In the genomic region with DNA sequence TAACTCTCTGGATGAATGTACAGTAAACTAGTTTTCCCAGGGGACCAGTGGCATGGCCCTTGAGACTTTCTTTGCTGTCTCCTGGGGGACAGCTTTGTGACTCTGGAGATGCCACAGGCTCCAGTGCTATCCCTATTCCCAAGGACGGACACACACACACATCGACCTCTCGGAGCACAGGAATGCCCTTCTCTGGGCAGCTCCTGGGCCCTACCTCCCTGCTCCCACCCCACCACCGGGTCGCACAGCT, we compare ENCODE assay signal across 8 mouse cellular contexts. TPM values are rescaled to one million over a fixed set of nuclear protein-coding genes. Genes with fewer than 3 reads are reported as not detected.
DNase-seq lines count a peak whose midpoint lies in the region; ATAC-seq and TF ChIP-seq lines count a peak whose summit lies in the region.

No protein-coding gene starts in this region.

- no peak for ATAC-seq in G1E (ENCODE audit: extremely low read depth, insufficient number of reproducible peaks, low FRiP score, poor library complexity, severe bottlenecking)
- ATAC-seq in heart, embryonic 15.5 days (replicated peaks; ENCODE audit: insufficient number of reproducible peaks, insufficient read depth, low FRiP score, low read depth), result peak; percentile 84
- ATAC-seq in liver, embryonic 16.5 days (ENCODE audit: low read depth), result no peak

- WGBS in heart, embryonic 10.5 days, result 0% methylated on average over 5 of the region's 5 CpGs
- WGBS in heart, embryonic 15.5 days, result under 1% methylated on average over 5 of the region's 5 CpGs
- WGBS in liver, embryonic 16.5 days (ENCODE audit: insufficient replicate concordance), result 2% methylated on average over 5 of the region's 5 CpGs

- peak overlapping the region; percentile 88 for H3K9ac ChIP-seq in heart, embryonic 15.5 days
- peak overlapping the region; percentile 57 for H3K9ac ChIP-seq in liver, embryonic 16.5 days (ENCODE audit: low read depth, low read length)

- intact Hi-C loops in left cerebral cortex, postnatal 36 days (cut with DNase I), result loop anchor here (5.0 kb wide), 1 partner anchor 96 kb away; the partner anchor contains the start of gene Ing3

- DNase-seq in heart, embryonic 10.5 days (ENCODE audit: low spot score), result no peak
- no peak for DNase-seq in heart, adult 11 months
- no peak for DNase-seq in G1E (ENCODE audit: low spot score)
- DNase-seq in c-Kit-positive CD71-positive TER-119-positive erythroid progenitor cells, embryonic 14.5 days (ENCODE audit: low spot score), result no peak
- DNase-seq in left cerebral cortex, postnatal 36 days (ENCODE audit: low spot score in 2 of 2), result no peak
- no peak for DNase-seq in spleen, postnatal 4 days (ENCODE audit: low spot score in 2 of 2)

- peaks cover 15% of the 10 kb centered on the region for H3K36me3 ChIP-seq in heart, embryonic 10.5 days
- H3K36me3 ChIP-seq in G1E (replicated peaks), result peaks cover 3% of the 10 kb centered on the region
- peaks cover 13% of the 10 kb centered on the region; the same call in 1 of the 2 replicates for H3K36me3 ChIP-seq in heart, embryonic 15.5 days
- no peaks in the 10 kb centered on the region for H3K36me3 ChIP-seq in liver, embryonic 16.5 days (ENCODE audit: control insufficient read depth, insufficient read depth)

- H3K27me3 ChIP-seq in heart, embryonic 10.5 days (ENCODE audit: insufficient read depth, poor library complexity, severe bottlenecking), result no peaks in the 10 kb centered on the region
- peaks cover 30% of the 10 kb centered on the region for H3K27me3 ChIP-seq in G1E (ENCODE audit: insufficient read depth, low read length)
- no peaks in the 10 kb centered on the region for H3K27me3 ChIP-seq in heart, embryonic 15.5 days
- H3K27me3 ChIP-seq in liver, embryonic 16.5 days (ENCODE audit: control insufficient read depth, insufficient read depth, low read depth, low read length), result peaks cover 13% of the 10 kb centered on the region; the same call in 1 of the 2 replicates

- H3K4me1 ChIP-seq in heart, embryonic 10.5 days, result peaks cover 6% of the 10 kb centered on the region
- peaks cover 6% of the 10 kb centered on the region for H3K4me1 ChIP-seq in G1E (ENCODE audit: insufficient read depth, low read depth, low read length)
- H3K4me1 ChIP-seq in heart, embryonic 15.5 days (replicated peaks), result peaks cover 17% of the 10 kb centered on the region
- no peaks in the 10 kb centered on the region; the same call in 1 of the 2 replicates for H3K4me1 ChIP-seq in liver, embryonic 16.5 days (ENCODE audit: control insufficient read depth, low read depth, low read length)

- H3K27ac ChIP-seq in heart, embryonic 10.5 days, result peak overlapping the region; percentile 96
- H3K27ac ChIP-seq in heart, embryonic 15.5 days, result peak overlapping the region; percentile 98
- H3K27ac ChIP-seq in liver, embryonic 16.5 days (ENCODE audit: low read length), result peak overlapping the region; percentile 49

- H3K4me2 ChIP-seq in heart, embryonic 15.5 days, result peak overlapping the region; percentile 73
- peak overlapping the region; percentile 73 for H3K4me2 ChIP-seq in liver, embryonic 16.5 days (ENCODE audit: low read depth, low read length)

- no peak for TF ChIP-seq CTCF in G1E (IDR thresholded peaks at IDR 0.05; ENCODE audit: low read depth, low read length)

- H3K9me3 ChIP-seq in heart, embryonic 10.5 days, result no peaks in the 10 kb centered on the region
- H3K9me3 ChIP-seq in G1E (replicated peaks), result no peaks in the 10 kb centered on the region
- no peaks in the 10 kb centered on the region for H3K9me3 ChIP-seq in heart, embryonic 15.5 days (replicated peaks)
- H3K9me3 ChIP-seq in liver, embryonic 16.5 days (replicated peaks; ENCODE audit: control insufficient read depth, low read length), result no peaks in the 10 kb centered on the region

- H3K4me3 ChIP-seq in heart, embryonic 10.5 days, result peak overlapping the region; percentile 85
- peak overlapping the region; percentile 69 for H3K4me3 ChIP-seq in G1E (ENCODE audit: low read depth, low read length)
- H3K4me3 ChIP-seq in heart, embryonic 15.5 days, result peak overlapping the region; percentile 85
- peak overlapping the region; percentile 66 for H3K4me3 ChIP-seq in liver, embryonic 16.5 days (ENCODE audit: low read depth, low read length)

RNA-seq across cellular contexts. Expression of gene Tspan12, which starts 1.0 kb away (rescaled TPM):
- 67.3 and 67.5 TPM in 2 replicates for polyA plus RNA-seq in heart, embryonic 10.5 days (2016; fragmentation: Nextera tagmentation; extraction: Ambion mirVana)
- total RNA-seq in G1E (2014; fragmentation: Nextera tagmentation) (1.9 TPM in 1 of 2 replicates, not detected in the other), G1E (2017) (1.2 and 1.9 TPM in 2 replicates)
- 0.08 and 0.10 TPM in 2 replicates for polyA plus RNA-seq in G1E (2012)
- polyA plus RNA-seq in heart, embryonic 15.5 days (2015; fragmentation: Nextera tagmentation; extraction: Ambion mirVana), result 65.9 and 79.5 TPM in 2 replicates
- 23.6 and 26.5 TPM in 2 replicates for polyA plus RNA-seq in liver, embryonic 16.5 days (2015; fragmentation: Nextera tagmentation; extraction: Ambion mirVana)
- total RNA-seq in left cerebral cortex, postnatal 36 days (2021), result 10 to 100 TPM; 22.0 to 24.2 TPM

Comparison
In these comparisons a context has a peak if more than half of its experiments do, and no peak if none do; other contexts are left out.
1. RNA of gene Tspan12, which starts 1.0 kb away (polyA plus RNA-seq): 65.9 to 79.5 TPM in heart, embryonic 15.5 days, 67.3 to 67.5 TPM in heart, embryonic 10.5 days and 23.6 to 26.5 TPM in liver, embryonic 16.5 days; 0.08 to 0.10 TPM in G1E; every median in the first group is over 10 times any median in the second.
2. Peak in every context shown above with its lines, with median percentiles within 50 percentile points of each other: H3K27ac ChIP-seq and H3K4me3 ChIP-seq.